Mouse (Mus musculus) stomach, postnatal 0 days (tissue): Measurements from ENCODE around the gene Lep.

Experiments
- CTCF ChIP-seq: IDR thresholded peaks from 2 replicates; pipeline ENCODE4 v1.5.1; 2016; ENCODE audit warnings: antibody characterized with exemption, low read depth, mild to moderate bottlenecking, moderate library complexity
- EP300 ChIP-seq: optimal IDR thresholded peaks from 2 replicates; pipeline ENCODE3; 2016; ENCODE audit warnings: antibody characterized with exemption

DNA sequence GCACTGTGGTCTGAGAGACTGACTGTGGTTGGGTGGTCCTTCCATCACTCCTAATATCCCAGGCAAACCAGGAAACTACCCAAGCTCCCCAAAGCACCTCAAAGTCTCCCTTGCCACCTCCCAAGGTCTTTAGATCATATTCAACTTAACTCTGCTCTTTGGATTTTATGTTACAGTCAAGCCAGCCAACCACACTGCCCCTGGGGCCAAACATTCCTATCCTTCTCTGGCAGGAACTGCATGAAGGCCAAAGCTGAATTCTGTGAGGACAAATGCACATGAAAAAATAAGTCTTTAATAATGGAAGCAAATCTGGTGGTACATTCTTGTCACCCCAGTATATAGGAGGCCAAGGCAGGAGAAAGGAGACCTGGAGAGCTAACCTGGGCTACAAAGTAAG, 16.0 kb upstream of the Lep start:
- no peak for TF ChIP-seq CTCF
- no peak for TF ChIP-seq EP300
